Mouse (Mus musculus) urinary bladder, adult 18-20 months (tissue): ENCODE data around the gene Zfp664.

Source experiments
- DNase-seq, 2 experiments: peaks; one replicate each; pipeline ENCODE4 v3.0.0; 2022; ENCODE audit warnings: low spot score in 2 of 2, mixed read lengths in 2 of 2

The Zfp664 gene

GRCm38 (mm10) chr5:124862013-124862866, at the start of gene Zfp664, which contains the start of gene Ccdc92:
Gene Zfp664, plus strand, starts transcription at chr5:124862691.
Gene Ccdc92, minus strand, starts transcription at chr5:124862424.
- peak; percentile 89 to 95 for DNase-seq

GRCm38 (mm10) chr5:124814797-124815196, 47.7 kb upstream of the Zfp664 start:
- DNase-seq = no peak

- DNase-seq = no peak
These were observed 45.4 kb upstream of the Zfp664 start for GRCm38 (mm10) chr5:124817050-124817449.

- DNase-seq = no peak
These were observed 40.2 kb upstream of the Zfp664 start for GRCm38 (mm10) chr5:124822128-124822894.

- no peak for DNase-seq
These were observed 32.2 kb upstream of the Zfp664 start for GRCm38 (mm10) chr5:124830331-124830730.

GRCm38 (mm10) chr5:124835218-124835617, 27.3 kb upstream of the Zfp664 start:
- DNase-seq = no peak

GRCm38 (mm10) chr5:124836075-124836474, 26.4 kb upstream of the Zfp664 start:
- no peak for DNase-seq

GRCm38 (mm10) chr5:124836621-124837020, 25.9 kb upstream of the Zfp664 start:
- DNase-seq = no peak

- DNase-seq = no peak
These were observed 22.3 kb upstream of the Zfp664 start for GRCm38 (mm10) chr5:124840202-124840601.

GRCm38 (mm10) chr5:124840669-124841068, 21.8 kb upstream of the Zfp664 start:
- DNase-seq = no peak

- no peak for DNase-seq
These were observed 19.1 kb upstream of the Zfp664 start for GRCm38 (mm10) chr5:124843386-124843785.

- no peak for DNase-seq
These were observed 17.6 kb upstream of the Zfp664 start for GRCm38 (mm10) chr5:124844929-124845328.

GRCm38 (mm10) chr5:124847014-124847413, 15.5 kb upstream of the Zfp664 start:
- DNase-seq = no peak

GRCm38 (mm10) chr5:124848994-124849393, 13.5 kb upstream of the Zfp664 start:
- DNase-seq = no peak

GRCm38 (mm10) chr5:124851572-124851971, 10.9 kb upstream of the Zfp664 start:
- DNase-seq = no peak

- no peak for DNase-seq
These were observed 10.2 kb upstream of the Zfp664 start for GRCm38 (mm10) chr5:124852294-124852693.

GRCm38 (mm10) chr5:124853079-124853478, 9.4 kb upstream of the Zfp664 start:
- DNase-seq = no peak

GRCm38 (mm10) chr5:124854202-124854601, 8.3 kb upstream of the Zfp664 start:
- no peak for DNase-seq

- no peak for DNase-seq
These were observed 2.5 kb upstream of the Zfp664 start for GRCm38 (mm10) chr5:124860013-124860412.

- DNase-seq = peak in 1 of 2 experiments; percentile 46
These were observed 1.0 kb upstream of the Zfp664 start for GRCm38 (mm10) chr5:124861463-124861862.

GRCm38 (mm10) chr5:124862871-124863741, 615 bp downstream of the Zfp664 start:
- DNase-seq = peak; percentile 23 to 71

- peak; percentile 24 to 35 for DNase-seq
These were observed 6.5 kb downstream of the Zfp664 start for GRCm38 (mm10) chr5:124868981-124869380.
